Mouse (Mus musculus) liver, postnatal 0 days (tissue): ENCODE data around the gene March2.

Source experiments
- CTCF ChIP-seq: sonication (generic); IDR thresholded peaks from 2 replicates; pipeline ENCODE4 v1.5.1; 2016; ENCODE audit warnings: antibody characterized with exemption, low read depth
- EP300 ChIP-seq: IDR thresholded peaks from 2 replicates; pipeline ENCODE4 v1.6.1; 2016; ENCODE audit warnings: antibody characterized with exemption, low read depth, mild to moderate bottlenecking

DNA sequence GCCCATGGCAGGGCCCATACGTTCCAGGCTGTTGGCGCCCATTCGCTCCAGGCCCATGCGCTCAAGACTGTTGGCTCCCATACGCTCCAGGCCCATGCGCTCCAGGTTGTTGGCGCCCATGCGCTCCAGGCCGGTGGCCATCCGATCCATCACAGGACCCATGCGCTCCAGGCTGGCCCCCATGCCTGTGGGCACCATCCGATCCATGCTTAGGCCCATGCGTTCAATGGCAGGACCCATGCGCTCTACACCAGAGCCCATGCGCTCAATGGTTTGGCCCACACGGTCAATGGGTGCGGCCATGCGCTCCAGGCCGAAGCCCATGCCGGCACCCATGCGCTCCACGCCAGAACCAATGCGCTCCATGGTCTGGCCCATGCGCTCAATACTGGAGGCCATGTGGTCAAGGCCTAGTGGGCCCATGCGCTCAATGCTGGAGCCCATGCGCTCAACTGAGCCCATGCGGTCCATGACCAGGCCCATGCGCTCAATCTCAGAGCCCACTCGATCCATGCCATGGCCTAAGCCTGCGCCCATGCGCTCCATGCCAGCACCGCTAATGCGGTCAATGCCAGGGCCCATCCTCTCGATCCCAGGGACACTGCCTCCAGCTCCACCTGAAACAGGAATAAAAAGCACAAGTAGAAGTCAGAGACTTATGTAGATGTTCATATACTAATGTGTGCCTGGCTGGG is 68.5 kb downstream of the March2 start:
- TF ChIP-seq CTCF (no peak), EP300 (no peak)
